Mouse (Mus musculus): ENCODE measurements around the gene Oard1. TPM values are rescaled to one million over a fixed set of nuclear protein-coding genes. Genes with fewer than 3 reads are reported as not detected.

Gene Oard1
- polyA plus RNA-seq, 1 experiment, result 29.3 TPM

DNA sequence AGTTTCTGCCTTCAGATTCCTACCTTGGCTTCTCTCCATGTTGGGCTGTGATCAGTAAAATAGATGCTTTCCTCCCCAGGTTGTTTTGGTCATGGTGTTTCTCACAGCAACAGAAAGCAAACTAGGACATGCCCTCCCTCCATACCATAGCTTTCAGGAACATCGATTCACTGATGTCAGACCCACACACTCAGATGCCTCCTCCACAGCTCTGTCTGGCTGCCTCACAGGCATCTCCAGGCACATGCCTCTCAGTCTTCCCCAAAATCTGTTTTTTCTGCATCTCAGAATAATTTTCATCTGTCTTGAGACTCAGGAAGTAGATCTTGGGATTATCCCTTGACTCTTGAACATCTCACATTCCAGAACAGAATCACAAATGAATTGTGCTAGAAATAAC is 33.7 kb upstream of the Oard1 start:
- Histone ChIP-seq H3K4me3 (ENCODE audit: insufficient read depth, low read length) (no peak overlapping the region), H3K4me1 (ENCODE audit: control insufficient read depth, insufficient read depth, low read length) (no peaks in the 10 kb centered on the region; the same call in 1 of the 2 replicates), H3K27ac (ENCODE audit: insufficient read depth, low read depth, low read length) (no peak overlapping the region)
- no peak for TF ChIP-seq CTCF (IDR thresholded peaks at IDR 0.05; ENCODE audit: low read depth, low read length)
- no peak for TF ChIP-seq POLR2A (IDR thresholded peaks at IDR 0.05; ENCODE audit: borderline replicate concordance, low read depth, low read length)

DNA sequence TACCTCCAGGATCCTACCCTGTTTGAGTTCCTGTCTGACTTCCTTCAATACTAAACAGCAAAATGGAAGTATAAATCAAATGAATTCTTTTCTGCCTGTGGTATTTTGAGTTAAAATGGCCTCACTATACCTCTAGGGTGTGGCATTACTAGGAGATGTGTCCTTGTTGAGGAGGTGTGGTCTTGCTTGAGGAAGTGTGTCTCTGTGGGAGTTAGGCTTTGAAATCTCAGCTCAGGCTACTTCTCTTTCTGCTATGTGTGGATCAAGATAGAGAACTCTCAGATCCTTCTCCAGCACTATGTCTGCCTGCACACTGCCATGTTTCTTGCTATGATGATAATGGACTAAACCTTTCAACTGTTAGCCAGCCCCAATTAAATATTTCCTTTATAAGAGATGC is 30.8 kb upstream of the Oard1 start:
- Histone ChIP-seq H3K27ac (ENCODE audit: insufficient read depth, low read depth, low read length) (no peak overlapping the region), H3K4me1 (ENCODE audit: control insufficient read depth, insufficient read depth, low read length) (peaks cover 3% of the 10 kb centered on the region; the same call in 1 of the 2 replicates), H3K4me3 (ENCODE audit: insufficient read depth, low read length) (no peak overlapping the region)
- no peak for TF ChIP-seq CTCF (IDR thresholded peaks at IDR 0.05; ENCODE audit: low read depth, low read length)
- TF ChIP-seq POLR2A (IDR thresholded peaks at IDR 0.05; ENCODE audit: borderline replicate concordance, low read depth, low read length), result no peak

DNA sequence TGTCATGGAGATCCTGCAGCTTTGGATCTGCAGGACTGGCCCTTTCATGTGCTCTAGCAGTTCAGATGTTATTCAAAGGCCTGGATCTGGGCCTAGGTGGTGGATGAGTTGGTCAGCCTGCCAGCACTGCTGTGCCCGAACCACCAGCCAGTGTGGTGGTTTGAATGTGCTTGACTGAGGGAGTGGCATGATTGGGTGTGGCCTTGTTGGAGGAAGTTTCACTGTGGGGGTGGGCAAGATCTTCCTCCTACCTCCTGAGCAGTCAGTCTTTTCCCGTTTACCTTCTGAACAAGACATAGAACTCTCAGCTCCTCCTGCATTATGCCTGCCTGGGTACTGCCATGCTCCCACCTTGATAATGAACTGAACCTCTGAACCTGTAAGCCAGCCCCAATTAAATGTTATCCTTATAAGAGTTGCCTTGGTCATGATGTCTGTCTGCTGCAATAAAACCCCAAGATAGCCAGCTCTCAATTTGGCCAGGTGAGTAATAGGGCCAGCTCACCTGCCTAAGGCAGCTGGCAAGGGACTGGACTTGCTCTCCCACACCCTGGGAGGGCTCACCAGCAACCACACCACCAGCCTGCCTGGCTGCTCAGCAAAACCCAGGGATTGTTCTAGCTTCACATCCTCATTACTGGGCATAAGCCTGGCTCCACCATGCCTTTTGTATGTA is 23.9 kb upstream of the Oard1 start:
- Histone ChIP-seq H3K4me1 (ENCODE audit: control insufficient read depth, insufficient read depth, low read length) (peaks cover 15% of the 10 kb centered on the region), H3K4me3 (ENCODE audit: insufficient read depth, low read length) (no peak overlapping the region), H3K27ac (ENCODE audit: insufficient read depth, low read depth, low read length) (peak overlapping the region; percentile 26)
- TF ChIP-seq CTCF (IDR thresholded peaks at IDR 0.05; ENCODE audit: low read depth, low read length), result no peak
- no peak for TF ChIP-seq POLR2A (IDR thresholded peaks at IDR 0.05; ENCODE audit: borderline replicate concordance, low read depth, low read length)

DNA sequence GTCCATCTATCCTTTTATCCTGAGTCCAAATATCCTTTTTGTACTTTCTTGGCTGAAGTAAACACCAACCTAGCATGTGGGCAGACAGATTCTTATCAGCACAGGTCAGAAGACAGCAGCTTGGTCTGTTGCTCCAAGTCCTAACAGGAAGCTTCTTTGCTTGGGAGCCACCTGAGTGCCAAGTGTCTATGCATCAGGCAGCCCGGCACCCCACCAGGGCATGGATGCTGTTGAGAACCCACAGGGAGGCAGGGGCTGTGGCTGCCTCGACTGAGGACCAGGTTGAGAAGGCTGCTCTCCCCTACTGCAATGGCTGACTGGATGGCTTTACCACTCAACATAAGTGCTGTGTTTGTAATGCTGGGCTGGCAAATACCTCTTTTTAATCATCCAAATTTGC is 21.1 kb upstream of the Oard1 start:
- Histone ChIP-seq H3K4me1 (ENCODE audit: control insufficient read depth, insufficient read depth, low read length) (peaks cover 16% of the 10 kb centered on the region), H3K27ac (ENCODE audit: insufficient read depth, low read depth, low read length) (no peak overlapping the region)
- no peak for TF ChIP-seq CTCF (IDR thresholded peaks at IDR 0.05; ENCODE audit: low read depth, low read length)

DNA sequence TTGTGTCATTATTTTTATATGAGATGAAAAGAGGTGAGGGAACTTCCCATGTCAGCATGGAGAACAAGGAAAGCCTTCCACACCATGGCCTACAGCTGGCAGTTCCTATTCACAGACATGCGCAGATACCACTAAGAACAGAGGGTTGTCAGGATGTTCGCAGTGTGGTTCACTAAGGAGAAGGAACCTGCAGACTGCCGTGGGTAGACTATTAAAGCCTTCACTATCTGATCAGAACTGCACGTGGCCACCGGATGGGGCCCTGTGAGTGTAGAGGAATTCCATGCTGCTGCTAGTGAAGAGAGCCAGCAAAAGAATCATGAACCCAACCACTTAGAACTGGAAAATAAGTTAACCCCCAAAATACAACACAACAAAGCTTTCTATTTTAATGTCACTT is 20.4 kb upstream of the Oard1 start:
- TF ChIP-seq POLR2A (IDR thresholded peaks at IDR 0.05; ENCODE audit: borderline replicate concordance, low read depth, low read length), result no peak
- no peak for TF ChIP-seq CTCF (IDR thresholded peaks at IDR 0.05; ENCODE audit: low read depth, low read length)
- no peak overlapping the region for H3K27ac ChIP-seq (ENCODE audit: insufficient read depth, low read depth, low read length)
- H3K4me1 ChIP-seq (ENCODE audit: control insufficient read depth, insufficient read depth, low read length), result peaks cover 16% of the 10 kb centered on the region
- H3K4me3 ChIP-seq (ENCODE audit: insufficient read depth, low read length), result no peak overlapping the region

More for the DNA sequence above, 21.1 kb upstream of the Oard1 start:
- no peak overlapping the region for H3K4me3 ChIP-seq (ENCODE audit: insufficient read depth, low read length)

DNA sequence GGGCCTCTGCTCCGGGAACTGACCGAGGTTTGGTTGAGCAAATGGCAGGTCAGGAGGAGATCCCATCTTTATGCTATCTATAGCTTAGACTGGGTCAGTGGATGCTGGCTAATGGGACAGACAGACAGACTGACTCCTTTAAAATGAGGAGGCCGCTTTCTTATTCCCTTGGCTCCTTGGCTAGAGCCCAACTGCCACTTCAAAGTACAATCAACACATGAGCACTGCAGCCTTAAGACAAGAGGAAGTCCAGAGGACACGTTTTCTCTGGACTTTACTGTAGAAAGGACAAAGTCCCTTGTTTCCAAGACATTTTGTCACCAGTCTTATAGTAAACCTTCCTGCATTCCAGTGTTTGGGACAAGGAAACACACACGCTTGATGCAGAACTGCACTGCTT is 18.4 kb upstream of the Oard1 start:
- H3K27ac ChIP-seq (ENCODE audit: insufficient read depth, low read depth, low read length), result no peak overlapping the region
- H3K4me3 ChIP-seq (ENCODE audit: insufficient read depth, low read length), result no peak overlapping the region
- TF ChIP-seq POLR2A (IDR thresholded peaks at IDR 0.05; ENCODE audit: borderline replicate concordance, low read depth, low read length) (no peak), CTCF (IDR thresholded peaks at IDR 0.05; ENCODE audit: low read depth, low read length) (no peak)
- peaks cover 8% of the 10 kb centered on the region for H3K4me1 ChIP-seq (ENCODE audit: control insufficient read depth, insufficient read depth, low read length)

DNA sequence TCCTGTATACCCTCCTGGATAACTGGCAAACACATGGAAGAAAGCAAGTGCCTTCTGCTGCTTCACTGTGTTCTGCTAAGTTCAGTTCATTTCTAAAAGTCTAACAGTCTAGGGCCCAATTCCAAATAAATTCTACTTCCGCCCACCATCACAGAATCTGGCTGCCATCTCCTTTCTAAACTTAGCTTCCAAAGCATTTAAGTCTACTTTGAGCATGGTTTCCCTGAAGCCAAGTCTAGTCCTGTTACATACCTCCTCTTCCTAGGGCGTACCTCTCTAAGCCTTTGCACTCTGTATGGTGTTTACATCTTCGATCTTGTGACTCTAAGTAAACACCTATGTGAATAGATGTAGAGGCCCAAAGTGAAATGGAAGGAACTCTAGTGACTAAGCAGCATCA is 17.2 kb upstream of the Oard1 start:
- Histone ChIP-seq H3K27ac (ENCODE audit: insufficient read depth, low read depth, low read length) (no peak overlapping the region), H3K4me1 (ENCODE audit: control insufficient read depth, insufficient read depth, low read length) (peaks cover 5% of the 10 kb centered on the region; the same call in 1 of the 2 replicates), H3K4me3 (ENCODE audit: insufficient read depth, low read length) (no peak overlapping the region)
- TF ChIP-seq CTCF (IDR thresholded peaks at IDR 0.05; ENCODE audit: low read depth, low read length) (no peak), POLR2A (IDR thresholded peaks at IDR 0.05; ENCODE audit: borderline replicate concordance, low read depth, low read length) (no peak)

DNA sequence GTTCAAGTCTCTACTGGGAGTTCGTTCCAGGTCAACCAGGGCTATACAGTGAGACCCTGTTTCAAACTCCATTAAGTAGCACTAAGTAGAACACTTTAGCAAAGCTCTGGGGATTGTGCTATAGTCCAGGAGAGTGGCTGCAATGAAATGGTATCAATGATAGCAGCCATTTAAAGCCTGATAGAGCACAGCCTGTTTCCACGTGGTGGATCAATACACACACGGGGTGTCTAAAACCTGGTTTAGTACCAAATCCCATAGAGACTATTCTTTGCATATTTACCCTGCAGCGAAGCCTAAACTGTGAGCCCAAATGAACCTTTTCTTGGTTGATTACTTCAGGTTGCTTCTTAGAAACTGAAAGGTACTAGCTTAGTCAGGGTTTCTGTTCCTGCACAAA is 8.1 kb upstream of the Oard1 start:
- H3K27ac ChIP-seq (ENCODE audit: insufficient read depth, low read depth, low read length), result no peak overlapping the region
- peaks cover 24% of the 10 kb centered on the region for H3K4me1 ChIP-seq (ENCODE audit: control insufficient read depth, insufficient read depth, low read length)
- H3K4me3 ChIP-seq (ENCODE audit: insufficient read depth, low read length), result no peak overlapping the region
- TF ChIP-seq CTCF (IDR thresholded peaks at IDR 0.05; ENCODE audit: low read depth, low read length) (no peak), POLR2A (IDR thresholded peaks at IDR 0.05; ENCODE audit: borderline replicate concordance, low read depth, low read length) (no peak)

DNA sequence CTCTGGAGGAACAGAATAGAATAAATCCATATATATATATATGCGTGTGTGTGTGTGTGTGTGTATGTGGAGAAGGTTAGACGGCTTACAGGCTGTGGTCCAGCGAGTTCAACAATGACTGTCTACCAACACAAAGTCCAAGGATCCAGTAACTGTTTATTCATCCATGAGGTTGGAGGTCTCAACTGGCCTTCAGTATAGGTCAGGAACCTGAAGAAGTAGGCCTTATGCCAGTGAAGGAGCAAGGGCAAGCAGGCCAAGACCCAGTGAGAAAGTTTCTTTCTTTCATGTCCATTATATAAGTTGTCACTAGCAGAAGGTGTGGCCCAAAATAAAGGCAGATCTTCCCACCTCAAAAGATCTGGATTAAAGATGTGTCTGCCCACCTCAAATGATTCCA is 7.1 kb upstream of the Oard1 start:
- H3K4me3 ChIP-seq (ENCODE audit: insufficient read depth, low read length), result no peak overlapping the region
- TF ChIP-seq CTCF (IDR thresholded peaks at IDR 0.05; ENCODE audit: low read depth, low read length) (no peak), POLR2A (IDR thresholded peaks at IDR 0.05; ENCODE audit: borderline replicate concordance, low read depth, low read length) (no peak)
- peaks cover 33% of the 10 kb centered on the region for H3K4me1 ChIP-seq (ENCODE audit: control insufficient read depth, insufficient read depth, low read length)
- H3K27ac ChIP-seq (ENCODE audit: insufficient read depth, low read depth, low read length), result no peak overlapping the region

DNA sequence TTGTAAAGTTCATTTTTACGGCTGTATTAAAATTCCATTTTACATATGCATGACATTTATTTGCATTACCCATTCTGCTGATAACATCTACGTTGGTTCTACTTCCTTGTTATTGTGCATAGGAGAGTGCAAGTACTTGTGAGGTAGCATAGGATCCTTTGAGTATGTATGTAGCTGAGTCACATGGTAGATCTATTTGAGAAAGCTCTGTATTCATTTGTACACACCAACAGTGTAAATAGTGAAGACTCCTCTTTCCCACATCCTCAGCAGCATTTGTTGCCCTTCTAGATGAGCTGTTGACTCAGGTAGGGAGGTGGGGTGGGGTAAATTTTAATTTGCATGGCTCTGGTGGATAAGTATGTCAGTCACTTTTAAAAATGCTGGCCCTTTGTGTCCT is 6.0 kb upstream of the Oard1 start:
- H3K4me3 ChIP-seq (ENCODE audit: insufficient read depth, low read length), result no peak overlapping the region
- no peak for TF ChIP-seq CTCF (IDR thresholded peaks at IDR 0.05; ENCODE audit: low read depth, low read length)
- TF ChIP-seq POLR2A (IDR thresholded peaks at IDR 0.05; ENCODE audit: borderline replicate concordance, low read depth, low read length), result no peak
- peaks cover 35% of the 10 kb centered on the region for H3K4me1 ChIP-seq (ENCODE audit: control insufficient read depth, insufficient read depth, low read length)
- H3K27ac ChIP-seq (ENCODE audit: insufficient read depth, low read depth, low read length), result no peak overlapping the region

Measured in bone marrow macrophage, adult 2 months (primary cell).